Mouse (Mus musculus): ENCODE measurements around the gene Nrxn3. TPM values are rescaled to one million over a fixed set of nuclear protein-coding genes. Genes with fewer than 3 reads are reported as not detected.

Gene Nrxn3
- polyA plus RNA-seq, 1 experiment from 2014 or later, result 79.7 TPM

DNA sequence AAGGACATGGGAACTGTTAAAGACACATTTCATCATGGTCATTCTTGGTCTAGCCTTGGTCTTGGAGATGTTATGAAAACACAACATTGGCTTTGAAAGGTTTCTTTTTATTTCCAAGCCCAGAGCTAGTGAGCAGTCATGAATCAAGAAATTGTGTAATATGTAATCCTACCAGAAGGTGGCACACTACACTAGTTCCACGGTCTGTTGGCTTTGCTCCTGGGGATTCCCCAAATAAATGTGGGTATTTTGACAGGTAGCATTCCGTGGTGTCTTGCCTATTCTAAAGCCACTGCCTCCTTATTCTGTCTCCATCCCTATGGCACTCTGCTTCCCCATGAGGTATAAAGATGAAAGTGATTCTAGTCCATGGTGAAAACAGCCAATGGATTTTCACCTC, 269.5 kb downstream of the Nrxn3 start:
- Histone ChIP-seq H3K4me1 (no peaks in the 10 kb centered on the region), H3K9ac (no peak overlapping the region), H3K27ac (no peak overlapping the region), H3K27me3 (no peaks in the 10 kb centered on the region), H3K36me3 (ENCODE audit: poor library complexity, severe bottlenecking) (no peaks in the 10 kb centered on the region), H3K4me3 (no peak overlapping the region), H3K4me2 (no peak overlapping the region), H3K9me3 (replicated peaks) (no peaks in the 10 kb centered on the region)
- ATAC-seq, result peak; percentile 63
- 1% methylated on average over 2 of the region's 2 CpGs for WGBS

DNA sequence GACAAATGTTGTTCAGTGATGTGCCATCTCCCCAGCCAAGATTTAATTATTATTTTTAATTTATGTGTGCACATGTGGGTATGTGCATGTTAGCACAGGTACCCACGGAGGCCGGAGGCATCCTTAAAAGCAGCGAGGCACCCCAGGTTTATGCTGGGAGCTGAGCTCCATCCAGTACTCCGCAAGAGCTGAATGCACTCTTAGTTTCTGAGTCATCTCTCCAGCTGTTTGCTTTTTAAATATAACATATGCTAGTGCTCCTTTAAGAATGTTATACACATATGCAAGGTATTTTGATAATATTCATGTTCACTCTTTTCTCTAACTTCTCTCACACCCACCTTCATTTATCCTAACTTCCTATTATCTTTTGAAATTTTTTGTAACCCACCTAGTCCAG, 271.1 kb downstream of the Nrxn3 start:
- Histone ChIP-seq H3K4me3 (no peak overlapping the region), H3K4me1 (no peaks in the 10 kb centered on the region), H3K9ac (no peak overlapping the region), H3K4me2 (no peak overlapping the region), H3K9me3 (replicated peaks) (no peaks in the 10 kb centered on the region), H3K27me3 (no peaks in the 10 kb centered on the region), H3K36me3 (ENCODE audit: poor library complexity, severe bottlenecking) (no peaks in the 10 kb centered on the region), H3K27ac (no peak overlapping the region)
- WGBS, result 93% methylated on average over 4 of the region's 4 CpGs
- ATAC-seq, result no peak

DNA sequence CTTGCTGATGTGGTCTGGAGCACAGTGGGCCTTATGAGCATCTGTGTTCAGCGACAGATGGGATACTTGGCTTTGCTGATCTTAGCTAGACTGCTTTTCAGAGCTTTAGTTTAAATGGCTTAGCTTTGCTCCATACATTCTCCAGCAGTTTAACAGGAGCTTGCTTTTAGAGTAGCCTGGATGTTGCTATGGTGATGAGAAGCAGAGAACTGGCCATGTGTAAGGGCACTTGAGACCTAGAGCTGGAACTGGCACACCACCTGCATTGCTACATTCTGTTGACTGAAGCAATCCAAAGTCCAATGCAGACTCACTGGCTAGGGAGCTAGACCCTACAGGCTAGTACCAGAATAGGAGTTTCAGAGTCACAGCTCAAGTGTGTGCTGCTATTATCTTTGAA, 293.8 kb downstream of the Nrxn3 start:
- no peaks in the 10 kb centered on the region for H3K9me3 ChIP-seq (replicated peaks)
- H3K4me2 ChIP-seq, result no peak overlapping the region
- no peaks in the 10 kb centered on the region for H3K27me3 ChIP-seq
- 87% methylated on average over 1 of the region's 1 CpGs for WGBS
- H3K4me3 ChIP-seq, result no peak overlapping the region
- no peak overlapping the region for H3K27ac ChIP-seq
- no peak for ATAC-seq
- H3K9ac ChIP-seq, result no peak overlapping the region
- peaks cover 3% of the 10 kb centered on the region; the same call in 1 of the 2 replicates for H3K4me1 ChIP-seq
- no peaks in the 10 kb centered on the region for H3K36me3 ChIP-seq (ENCODE audit: poor library complexity, severe bottlenecking)

DNA sequence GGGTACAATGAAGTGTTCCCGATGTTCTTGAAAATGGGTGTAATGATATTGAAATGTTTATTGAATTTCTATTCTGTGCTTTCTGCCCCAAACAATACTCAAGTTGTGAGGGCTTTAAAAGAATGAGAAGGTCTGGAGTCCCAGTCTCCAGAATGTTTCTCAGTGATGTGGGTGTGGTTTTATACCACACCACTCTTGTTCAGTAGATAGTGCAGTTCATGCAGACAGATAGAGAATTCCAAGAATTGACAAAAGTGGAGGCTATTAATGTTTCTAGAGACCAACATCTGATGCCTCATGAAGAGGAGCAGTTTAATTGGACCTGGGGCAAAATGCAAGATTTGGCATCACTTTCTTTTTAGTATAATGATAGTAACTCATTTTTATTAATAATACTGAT, 302.5 kb downstream of the Nrxn3 start:
- no peak overlapping the region for H3K4me3 ChIP-seq
- H3K36me3 ChIP-seq (ENCODE audit: poor library complexity, severe bottlenecking), result no peaks in the 10 kb centered on the region
- H3K9me3 ChIP-seq (replicated peaks), result no peaks in the 10 kb centered on the region
- H3K4me1 ChIP-seq, result peaks cover 3% of the 10 kb centered on the region; the same call in 1 of the 2 replicates
- H3K4me2 ChIP-seq, result no peak overlapping the region
- no peak overlapping the region for H3K27ac ChIP-seq
- no peak for ATAC-seq
- H3K9ac ChIP-seq, result no peak overlapping the region
- no peaks in the 10 kb centered on the region for H3K27me3 ChIP-seq
- WGBS, result 94% methylated on average over 1 of the region's 1 CpGs

DNA sequence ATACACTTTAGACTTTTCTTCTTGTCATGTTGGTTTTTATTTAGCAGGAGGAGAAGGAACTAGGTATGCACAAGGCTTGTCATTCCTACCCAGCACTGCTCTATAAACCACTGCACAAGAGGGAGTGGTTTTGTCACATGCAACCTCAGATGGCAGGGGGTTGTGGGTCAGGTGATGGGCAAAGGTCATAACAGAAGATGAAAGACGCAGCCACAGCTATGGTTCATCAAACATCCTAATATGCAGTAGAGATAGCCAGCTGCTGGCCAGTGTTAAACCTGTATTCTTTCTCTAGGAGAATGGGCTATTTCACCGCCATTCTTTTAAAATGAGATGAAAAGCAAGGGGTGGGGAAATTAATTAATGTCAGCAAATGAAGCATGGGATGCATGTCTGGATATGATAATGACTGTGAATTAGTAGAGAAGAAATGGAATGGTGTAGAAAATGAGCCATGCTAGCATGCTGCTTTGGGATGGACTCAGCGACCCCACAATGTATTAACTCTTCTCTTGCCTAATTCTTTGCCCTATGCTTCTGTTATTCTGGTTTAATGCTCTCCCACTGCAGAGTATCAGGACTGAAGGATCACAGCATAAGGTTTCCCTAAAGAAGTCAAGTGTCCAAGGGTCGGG, 313.4 kb downstream of the Nrxn3 start:
- Histone ChIP-seq H3K4me2 (no peak overlapping the region), H3K4me1 (peaks cover 13% of the 10 kb centered on the region), H3K27ac (no peak overlapping the region), H3K27me3 (no peaks in the 10 kb centered on the region), H3K9ac (no peak overlapping the region), H3K9me3 (replicated peaks) (no peaks in the 10 kb centered on the region), H3K36me3 (ENCODE audit: poor library complexity, severe bottlenecking) (no peaks in the 10 kb centered on the region), H3K4me3 (no peak overlapping the region)
- no peak; the same call in 1 of the 2 replicates for ATAC-seq
- 47% methylated on average over 4 of the region's 4 CpGs for WGBS

DNA sequence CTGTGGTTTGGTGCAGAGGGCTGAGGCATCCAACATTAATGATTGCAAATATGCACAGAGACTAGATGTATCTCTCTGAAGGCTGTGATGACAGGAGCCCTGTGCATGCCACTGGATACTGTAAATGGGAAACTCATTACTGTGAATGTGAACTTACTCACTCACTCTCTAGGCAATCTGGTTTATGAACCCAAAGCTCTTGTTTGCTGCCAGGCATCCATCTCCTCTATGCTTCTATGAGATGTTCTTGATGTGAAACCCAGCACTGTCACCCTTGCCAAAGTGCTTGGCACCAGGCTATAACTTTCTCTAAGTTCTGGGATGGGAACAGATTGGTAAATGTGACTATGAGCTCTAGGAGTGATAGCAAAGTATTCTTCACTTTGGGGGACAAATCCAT, 317.5 kb downstream of the Nrxn3 start:
- H3K27me3 ChIP-seq, result no peaks in the 10 kb centered on the region

DNA sequence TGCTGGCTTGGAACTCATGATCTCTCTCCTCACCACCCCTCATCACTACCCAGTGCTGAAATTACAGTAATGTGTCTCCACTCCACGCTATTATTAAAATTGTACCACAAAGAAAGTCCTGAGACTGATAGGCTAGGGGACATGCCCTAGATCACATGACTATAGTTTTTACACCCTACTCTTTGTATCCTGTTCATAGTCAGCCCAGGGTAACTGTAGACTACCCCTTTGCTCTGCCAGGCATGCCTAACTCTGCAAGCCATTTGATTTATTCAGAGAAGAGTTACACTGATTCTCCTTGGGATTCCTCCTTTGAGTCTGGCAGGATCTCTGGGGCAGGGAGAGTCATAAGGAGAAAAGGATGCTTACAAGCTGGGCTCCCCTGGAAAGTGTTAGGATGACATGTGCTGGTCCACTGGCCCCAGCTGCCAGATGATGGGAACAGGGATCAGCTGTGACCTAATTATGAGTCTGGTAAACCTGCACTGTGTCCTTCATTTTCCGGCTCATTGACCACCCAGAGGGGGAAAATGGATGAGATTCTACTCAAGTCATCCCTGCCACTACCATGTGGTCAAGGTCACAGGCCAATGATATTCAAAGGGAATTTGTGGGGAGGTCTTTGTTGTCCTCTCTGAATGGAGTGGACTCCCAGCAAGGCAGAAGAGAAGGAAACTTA, 318.9 kb downstream of the Nrxn3 start:
- 71% methylated on average over 2 of the region's 2 CpGs for WGBS
- peak; percentile 41; the same call in 1 of the 2 replicates for ATAC-seq
- Histone ChIP-seq H3K36me3 (ENCODE audit: poor library complexity, severe bottlenecking) (no peaks in the 10 kb centered on the region), H3K27me3 (no peaks in the 10 kb centered on the region), H3K4me2 (no peak overlapping the region), H3K4me3 (no peak overlapping the region), H3K4me1 (peaks cover 4% of the 10 kb centered on the region; the same call in 1 of the 2 replicates), H3K27ac (0 out of 2 replicates have a peak overlapping the region, but pooled peaks have one; percentile 7), H3K9ac (no peak overlapping the region), H3K9me3 (replicated peaks) (no peaks in the 10 kb centered on the region)

More for the DNA sequence above, 317.5 kb downstream of the Nrxn3 start:
- no peak overlapping the region for H3K4me2 ChIP-seq
- no peak for ATAC-seq
- peaks cover 17% of the 10 kb centered on the region for H3K4me1 ChIP-seq
- H3K36me3 ChIP-seq (ENCODE audit: poor library complexity, severe bottlenecking), result no peaks in the 10 kb centered on the region
- no peak overlapping the region for H3K27ac ChIP-seq
- H3K9ac ChIP-seq, result no peak overlapping the region
- H3K4me3 ChIP-seq, result no peak overlapping the region
- H3K9me3 ChIP-seq (replicated peaks), result no peaks in the 10 kb centered on the region

DNA sequence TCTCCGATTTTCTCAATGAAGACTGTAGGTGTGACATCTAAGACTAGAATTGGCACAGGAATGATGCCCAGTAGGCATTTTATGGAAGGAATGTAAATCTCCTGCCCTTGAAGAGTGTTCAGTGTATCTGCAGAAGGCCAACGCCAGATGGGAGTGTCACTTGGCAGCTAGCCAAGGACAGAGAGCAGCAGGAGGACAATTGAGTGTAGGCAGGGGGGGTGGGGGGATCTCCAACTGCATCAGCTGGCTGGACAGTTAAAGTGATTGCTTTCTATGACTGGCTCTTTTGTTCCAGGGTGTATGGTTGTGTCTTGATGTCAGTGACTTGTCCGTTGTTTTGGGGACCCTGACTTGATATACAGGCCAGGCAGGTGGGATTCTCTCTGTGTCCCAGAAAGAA, 326.6 kb downstream of the Nrxn3 start:
- WGBS, result 24% methylated on average over 3 of the region's 3 CpGs
- no peaks in the 10 kb centered on the region for H3K36me3 ChIP-seq (ENCODE audit: poor library complexity, severe bottlenecking)
- no peak overlapping the region for H3K4me2 ChIP-seq
- H3K4me3 ChIP-seq, result no peak overlapping the region
- peak overlapping the region; percentile 51; the same call in 1 of the 2 replicates for H3K27ac ChIP-seq
- H3K27me3 ChIP-seq, result no peaks in the 10 kb centered on the region
- no peak overlapping the region; the same call in 1 of the 2 replicates for H3K9ac ChIP-seq
- H3K4me1 ChIP-seq, result peaks cover 8% of the 10 kb centered on the region
- peak; percentile 76 for ATAC-seq
- no peaks in the 10 kb centered on the region for H3K9me3 ChIP-seq (replicated peaks)

DNA sequence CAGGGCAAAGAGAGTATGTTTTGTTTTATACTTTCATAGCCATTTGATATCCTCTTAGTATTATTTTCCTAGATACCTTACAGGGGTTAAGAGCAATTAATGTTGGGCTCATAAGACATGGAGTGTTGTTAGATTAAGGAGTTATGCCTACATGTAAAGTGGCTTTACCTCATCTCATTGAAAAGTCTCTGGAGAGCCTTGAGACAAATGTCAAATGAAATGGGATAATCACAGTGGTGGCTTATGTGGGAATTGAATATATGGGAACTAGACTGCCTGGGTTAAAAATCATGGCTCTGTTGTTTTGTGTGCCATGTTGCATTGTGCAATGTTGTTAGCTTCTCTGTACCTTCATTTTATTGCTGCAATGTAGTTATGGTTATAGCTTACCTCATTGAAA, 327.0 kb downstream of the Nrxn3 start:
- Histone ChIP-seq H3K9me3 (replicated peaks) (no peaks in the 10 kb centered on the region), H3K4me3 (no peak overlapping the region), H3K27ac (peak overlapping the region; percentile 51; the same call in 1 of the 2 replicates), H3K9ac (no peak overlapping the region; the same call in 1 of the 2 replicates), H3K27me3 (no peaks in the 10 kb centered on the region), H3K4me2 (no peak overlapping the region), H3K36me3 (ENCODE audit: poor library complexity, severe bottlenecking) (no peaks in the 10 kb centered on the region), H3K4me1 (peaks cover 8% of the 10 kb centered on the region)
- ATAC-seq, result no peak

DNA sequence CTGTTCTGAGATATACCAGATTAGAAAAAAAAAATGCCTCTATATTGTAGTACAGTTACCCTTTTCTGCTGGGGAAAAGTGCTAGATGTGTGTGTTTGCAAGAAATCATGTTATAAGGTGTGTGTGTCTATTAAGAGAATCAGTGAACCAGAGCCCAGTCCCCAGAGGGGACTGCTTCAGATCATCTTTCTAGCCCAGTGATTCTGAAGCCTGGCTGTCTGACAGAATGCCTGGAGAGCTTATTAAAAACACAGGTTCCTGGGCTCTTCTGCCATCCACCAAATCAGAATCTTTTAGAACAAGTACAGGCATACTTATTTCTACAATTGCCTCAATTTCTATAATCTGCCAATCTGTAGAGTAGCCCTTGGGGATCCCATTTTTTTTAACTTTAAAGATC, 349.8 kb downstream of the Nrxn3 start:
- Histone ChIP-seq H3K4me2 (no peak overlapping the region), H3K4me3 (no peak overlapping the region), H3K36me3 (ENCODE audit: poor library complexity, severe bottlenecking) (no peaks in the 10 kb centered on the region), H3K4me1 (peaks cover 18% of the 10 kb centered on the region), H3K27ac (no peak overlapping the region), H3K27me3 (no peaks in the 10 kb centered on the region), H3K9ac (no peak overlapping the region), H3K9me3 (replicated peaks) (no peaks in the 10 kb centered on the region)
- ATAC-seq, result no peak

DNA sequence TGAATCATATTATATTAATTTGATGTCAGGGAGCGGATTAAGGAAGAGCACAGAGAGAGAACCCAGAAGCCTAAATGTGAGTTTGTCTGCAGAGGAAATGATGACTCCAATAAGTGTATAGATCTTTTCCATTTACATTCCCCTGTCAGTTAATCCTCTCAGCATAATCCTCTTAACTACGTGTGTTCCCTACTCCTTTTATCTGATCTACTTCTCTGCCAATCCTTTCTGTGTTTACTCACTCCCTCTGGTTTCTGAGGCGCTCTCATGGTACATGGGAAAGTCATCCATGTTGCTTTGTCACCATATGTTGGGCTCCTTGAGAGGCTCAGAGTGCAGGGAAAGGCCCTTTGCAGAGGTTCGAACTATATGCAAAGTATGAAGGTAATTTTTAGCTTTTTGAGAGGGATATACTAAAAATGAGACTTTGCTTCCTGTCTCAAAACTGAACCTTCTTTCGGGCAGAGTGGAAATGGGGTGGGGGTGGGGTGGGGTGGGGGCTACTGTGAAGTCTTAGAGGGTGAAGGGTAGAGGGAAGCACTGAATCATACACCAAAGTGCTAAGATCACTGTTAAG, 350.6 kb downstream of the Nrxn3 start:
- Histone ChIP-seq H3K27me3 (no peaks in the 10 kb centered on the region), H3K4me1 (peaks cover 18% of the 10 kb centered on the region), H3K27ac (no peak overlapping the region), H3K36me3 (ENCODE audit: poor library complexity, severe bottlenecking) (no peaks in the 10 kb centered on the region), H3K4me3 (no peak overlapping the region), H3K4me2 (no peak overlapping the region), H3K9ac (no peak overlapping the region), H3K9me3 (replicated peaks) (no peaks in the 10 kb centered on the region)
- ATAC-seq, result no peak
- WGBS, result 50% methylated on average over 5 of the region's 5 CpGs

DNA sequence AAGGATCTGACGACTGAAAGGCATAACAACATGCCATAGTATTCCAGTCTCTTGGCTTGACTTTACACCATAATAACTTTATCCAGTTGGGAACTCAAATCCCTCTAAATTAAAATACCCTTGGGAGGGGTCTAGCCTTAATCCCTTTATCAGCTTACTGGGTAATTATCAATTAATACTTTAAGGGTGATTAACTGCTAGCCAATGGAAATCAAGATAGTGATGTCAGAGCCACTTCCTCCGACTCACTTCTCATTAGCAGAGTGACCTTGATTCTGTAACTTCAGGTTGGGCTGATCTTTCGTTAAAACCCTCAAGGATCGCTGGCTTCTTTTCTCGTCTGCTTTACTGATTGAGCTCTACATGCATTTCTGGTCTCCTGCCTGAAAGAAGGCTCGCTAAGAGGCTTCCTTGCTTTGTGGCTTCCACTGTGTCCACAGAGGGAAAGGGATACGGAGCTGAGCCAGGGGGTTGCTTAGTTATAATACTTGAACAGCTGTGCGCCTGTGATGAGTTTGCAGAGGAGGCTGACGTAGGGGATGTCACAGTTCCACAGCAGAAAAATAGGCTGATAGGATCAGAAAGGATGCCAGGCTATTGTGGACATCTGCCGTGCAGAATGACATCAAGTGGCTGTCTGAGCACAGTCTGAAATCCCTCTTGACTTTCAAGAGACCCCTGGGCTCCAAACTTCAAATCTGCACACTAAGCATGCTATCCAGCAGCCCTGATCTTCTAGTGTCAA, 352.0 kb downstream of the Nrxn3 start:
- Histone ChIP-seq H3K9me3 (replicated peaks) (no peaks in the 10 kb centered on the region), H3K27me3 (no peaks in the 10 kb centered on the region), H3K4me3 (no peak overlapping the region), H3K4me1 (peaks cover 18% of the 10 kb centered on the region), H3K4me2 (peak overlapping the region; percentile 16; the same call in 1 of the 2 replicates), H3K9ac (no peak overlapping the region), H3K36me3 (ENCODE audit: poor library complexity, severe bottlenecking) (no peaks in the 10 kb centered on the region), H3K27ac (peak overlapping the region; percentile 48; the same call in 1 of the 2 replicates)
- 12% methylated on average over 10 of the region's 10 CpGs for WGBS
- ATAC-seq, result peak; percentile 73
